Mouse (Mus musculus) C2C12 (cell line): ENCODE data around the gene Phgr1.

ENCODE experiments used
- CTCF ChIP-seq: IDR thresholded peaks from one replicate; pipeline ENCODE4 v1.5.1; 2011; ENCODE audit not compliant: control insufficient read depth, insufficient read depth, insufficient read length
- FOSL1 ChIP-seq: IDR thresholded peaks from one replicate; pipeline ENCODE4 v1.8.0; 2011; ENCODE audit warnings: mild to moderate bottlenecking, low read length; ENCODE audit not compliant: poor library complexity, insufficient read depth, severe bottlenecking
- MYOD1 ChIP-seq: IDR thresholded peaks from one replicate; pipeline ENCODE4 v1.6.1; 2011; ENCODE audit warnings: low read depth; ENCODE audit not compliant: control insufficient read depth, insufficient read length
- MYOG ChIP-seq: IDR thresholded peaks from one replicate; pipeline ENCODE4 v1.6.1; 2011; ENCODE audit not compliant: control insufficient read depth, insufficient read length; ENCODE audit errors: extremely low read depth
- USF1 ChIP-seq: IDR thresholded peaks from one replicate; pipeline ENCODE4 v1.6.1; 2011; ENCODE audit warnings: low read depth, mild to moderate bottlenecking, control low read depth, moderate library complexity

- TF ChIP-seq MYOG (no peak), USF1 (no peak), CTCF (no peak), FOSL1 (no peak), MYOD1 (no peak)
Measured at GRCm38 (mm10) chr2:118805137-118805536, 32.6 kb downstream of the Phgr1 start.
